Mouse (Mus musculus): ENCODE measurements around the gene Cga.
"Not testable (repeated sequence)": the region's sequence is repeated elsewhere in the genome, so short reads cannot be mapped to it uniquely, and the experiment has no call there.

DNA sequence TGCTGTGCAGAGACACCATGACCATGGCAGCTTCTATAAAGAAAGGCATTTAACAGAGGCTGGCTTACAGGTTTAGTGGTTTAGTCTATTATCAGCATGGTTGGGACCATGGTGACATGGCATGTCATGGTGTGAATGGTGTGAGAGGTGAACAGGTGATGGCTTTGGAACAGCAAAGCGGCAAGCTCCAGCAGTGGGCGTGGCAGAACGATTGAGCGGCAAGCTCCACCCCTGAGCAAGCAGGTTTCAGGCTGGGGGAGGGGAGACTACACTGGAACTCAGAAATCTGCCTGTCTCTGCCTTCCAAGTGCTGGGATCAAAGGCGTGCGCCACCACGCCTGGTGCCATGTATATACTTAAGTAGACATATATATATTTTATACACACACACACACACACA is 34.8 kb downstream of the Cga start:
- not testable (repeated sequence) for TF ChIP-seq FLI1 (IDR thresholded peaks at IDR 0.05; ENCODE audit: low read length); GATA1 (IDR thresholded peaks at IDR 0.05; ENCODE audit: borderline replicate concordance, low read length)
